ENCODE assay signal across 14 mouse cellular contexts in the genomic region with DNA sequence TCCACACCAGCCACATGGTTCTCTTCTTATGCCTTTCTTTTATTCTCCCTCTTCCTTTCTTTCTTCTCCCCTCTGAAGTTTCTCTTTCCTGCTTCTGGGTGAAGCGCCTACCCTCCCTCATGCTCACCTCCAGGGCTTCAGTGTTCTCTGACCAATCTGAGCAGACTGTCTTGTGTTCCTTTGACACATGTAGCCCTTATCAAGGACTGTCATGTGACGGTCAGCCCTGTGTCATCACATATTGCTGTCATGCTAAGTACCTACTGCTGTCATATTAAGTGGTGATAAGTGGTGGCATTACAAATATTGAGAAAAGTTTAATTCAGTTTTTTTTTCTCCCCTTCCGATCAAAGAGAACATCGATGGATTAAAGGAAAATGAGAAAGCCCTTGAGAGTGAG. TPM values are rescaled to one million over a fixed set of nuclear protein-coding genes. Genes with fewer than 3 reads are reported as not detected.
A peak's percentile ranks its signal among the peaks of the same experiment; 100 is the strongest.
DNase-seq lines count a peak whose midpoint lies in the region; ATAC-seq and TF ChIP-seq lines count a peak whose summit lies in the region.
"Had no signal": no experiment of that assay in that cellular context is flagged by ENCODE, and none has a peak within 500 bp of the region (broad histone marks: within the 10 kb centered on the region; RNA-seq: fewer than 3 reads in every experiment).

No protein-coding gene starts in this region.

- no peaks in the 10 kb centered on the region for H3K9me3 ChIP-seq in intestine, embryonic 14.5 days (ENCODE audit: control insufficient read depth, low read length)
- no peaks in the 10 kb centered on the region for H3K9me3 ChIP-seq in intestine, postnatal 0 days (ENCODE audit: control insufficient read depth)
- H3K9me3 ChIP-seq in hindbrain, postnatal 0 days (ENCODE audit: low read length), result no peaks in the 10 kb centered on the region
- H3K9me3 ChIP-seq: embryonic facial prominence, embryonic 15.5 days; hindbrain, embryonic 13.5 days had no signal

- H3K27me3 ChIP-seq in intestine, embryonic 14.5 days (replicated peaks; ENCODE audit: control insufficient read depth, insufficient read depth, low read length), result no peaks in the 10 kb centered on the region
- no peaks in the 10 kb centered on the region for H3K27me3 ChIP-seq in intestine, postnatal 0 days (replicated peaks; ENCODE audit: control insufficient read depth, insufficient read depth, low read length)
- no peaks in the 10 kb centered on the region for H3K27me3 ChIP-seq in thymus, adult 2 months (ENCODE audit: control insufficient read depth, insufficient read depth, low read length)
- no peaks in the 10 kb centered on the region for H3K27me3 ChIP-seq in hindbrain, postnatal 0 days (ENCODE audit: insufficient read depth, low read length)
- H3K27me3 ChIP-seq: embryonic facial prominence, embryonic 15.5 days; hindbrain, embryonic 13.5 days had no signal

- H3K36me3 ChIP-seq in intestine, embryonic 14.5 days (ENCODE audit: control insufficient read depth, insufficient read depth, low read length), result no peaks in the 10 kb centered on the region
- H3K36me3 ChIP-seq in intestine, postnatal 0 days (ENCODE audit: control insufficient read depth, insufficient read depth), result no peaks in the 10 kb centered on the region; the same call in 1 of the 2 replicates
- H3K36me3 ChIP-seq in thymus, adult 2 months (ENCODE audit: control insufficient read depth, insufficient read depth, low read length), result no peaks in the 10 kb centered on the region
- H3K36me3 ChIP-seq in hindbrain, postnatal 0 days (ENCODE audit: insufficient read depth, low read length), result no peaks in the 10 kb centered on the region
- H3K36me3 ChIP-seq: hindbrain, embryonic 13.5 days had no signal

- no peak overlapping the region for H3K9ac ChIP-seq in intestine, embryonic 14.5 days (ENCODE audit: low read length)
- H3K9ac ChIP-seq in intestine, postnatal 0 days (ENCODE audit: low read depth, low read length), result no peak overlapping the region
- H3K9ac ChIP-seq in hindbrain, postnatal 0 days (replicated peaks; ENCODE audit: low read length), result no peak overlapping the region
- H3K9ac ChIP-seq: embryonic facial prominence, embryonic 15.5 days; hindbrain, embryonic 13.5 days had no signal

- no peak overlapping the region for H3K4me3 ChIP-seq in intestine, embryonic 14.5 days (ENCODE audit: low read depth, low read length)
- H3K4me3 ChIP-seq in intestine, postnatal 0 days (ENCODE audit: low read depth, low read length), result no peak overlapping the region
- H3K4me3 ChIP-seq in thymus, adult 2 months (ENCODE audit: control insufficient read depth, insufficient read depth, low read length), result no peak overlapping the region
- H3K4me3 ChIP-seq in hindbrain, postnatal 0 days (ENCODE audit: low read length), result no peak overlapping the region
- H3K4me3 ChIP-seq: embryonic facial prominence, embryonic 15.5 days; hindbrain, embryonic 13.5 days had no signal

- 72% methylated on average over 4 of the region's 4 CpGs for WGBS in intestine, embryonic 14.5 days
- 61% methylated on average over 4 of the region's 4 CpGs for WGBS in intestine, postnatal 0 days
- WGBS in thymus, adult 2 months, result 71% methylated on average over 4 of the region's 4 CpGs
- WGBS in hindbrain, postnatal 0 days, result 83% methylated on average over 4 of the region's 4 CpGs

- TF ChIP-seq CTCF in intestine, postnatal 0 days (IDR thresholded peaks at IDR 0.05; ENCODE audit: low read depth), result no peak
- no peak for TF ChIP-seq CTCF in thymus, adult 2 months (IDR thresholded peaks at IDR 0.05; ENCODE audit: borderline replicate concordance, control insufficient read depth, extremely low read depth, insufficient read depth, low read length, poor library complexity)
- no peak for TF ChIP-seq CTCF in hindbrain, postnatal 0 days (IDR thresholded peaks at IDR 0.05; ENCODE audit: low read depth)

- H3K27ac ChIP-seq in intestine, embryonic 14.5 days (ENCODE audit: low read depth), result no peak overlapping the region
- H3K27ac ChIP-seq in intestine, postnatal 0 days (ENCODE audit: low read depth, low read length), result no peak overlapping the region
- H3K27ac ChIP-seq in thymus, adult 2 months (ENCODE audit: control insufficient read depth, insufficient read depth, low read length), result peak overlapping the region; percentile 9; the same call in 1 of the 2 replicates
- no peak overlapping the region for H3K27ac ChIP-seq in hindbrain, postnatal 0 days
- H3K27ac ChIP-seq: embryonic facial prominence, embryonic 15.5 days; hindbrain, embryonic 13.5 days had no signal

- TF ChIP-seq POLR2A in thymus, adult 2 months (IDR thresholded peaks at IDR 0.05; ENCODE audit: control insufficient read depth, extremely low read depth, insufficient read depth, low read length, poor library complexity), result no peak

- ATAC-seq in intestine, embryonic 14.5 days (replicated peaks; ENCODE audit: low FRiP score, low TSS enrichment, low read depth), result peak; percentile 59; the same call in 1 of the 2 replicates
- ATAC-seq in intestine, postnatal 0 days, result no peak
- ATAC-seq in hindbrain, postnatal 0 days, result no peak
- ATAC-seq: forebrain, embryonic 16.5 days had no signal

- peaks cover 24% of the 10 kb centered on the region for H3K4me1 ChIP-seq in intestine, embryonic 14.5 days (replicated peaks; ENCODE audit: control insufficient read depth, insufficient read depth, low read length)
- H3K4me1 ChIP-seq in intestine, postnatal 0 days (replicated peaks; ENCODE audit: control insufficient read depth, insufficient read depth, low read length), result 0 out of 2 replicates have a peak, but pooled peaks cover 14% of the 10 kb centered on the region
- H3K4me1 ChIP-seq in thymus, adult 2 months (replicated peaks; ENCODE audit: control insufficient read depth, insufficient read depth, low read length), result peaks cover 23% of the 10 kb centered on the region
- H3K4me1 ChIP-seq in hindbrain, postnatal 0 days (ENCODE audit: insufficient read depth, low read length), result no peaks in the 10 kb centered on the region

- no peak overlapping the region for H3K4me2 ChIP-seq in intestine, embryonic 14.5 days (ENCODE audit: low read length)
- H3K4me2 ChIP-seq in intestine, postnatal 0 days (replicated peaks; ENCODE audit: low read depth), result no peak overlapping the region
- no peak overlapping the region for H3K4me2 ChIP-seq in hindbrain, postnatal 0 days (ENCODE audit: low read depth, low read length)
- H3K4me2 ChIP-seq: embryonic facial prominence, embryonic 15.5 days; hindbrain, embryonic 13.5 days; midbrain, embryonic 11.5 days had no signal

- no peak for DNase-seq in intestine, embryonic 14.5 days (ENCODE audit: low spot score)
- no peak for DNase-seq in thymus, adult 2 months
- no peak for DNase-seq in thymus, postnatal 14 days
- DNase-seq in induced T-regulatory cell, adult 2 months (ENCODE audit: low read depth), result peak; percentile 45
- no peak for DNase-seq in hindbrain, postnatal 0 days (ENCODE audit: low spot score)
- no peak for DNase-seq in adrenal gland, postnatal 25 days
- DNase-seq: adrenal gland, adult 2 months; cerebellum, adult 8-10 months; lung, adult 2 months had no signal

RNA-seq across cellular contexts. Expression of a gene that starts 28.5 kb away (rescaled TPM):
- polyA plus RNA-seq in intestine, embryonic 14.5 days (2014; fragmentation: Nextera tagmentation; extraction: Ambion mirVana), result 12.1 and 12.3 TPM in 2 replicates
- 3.7 and 4.4 TPM in 2 replicates for polyA plus RNA-seq in intestine, postnatal 0 days (2015; fragmentation: Nextera tagmentation; extraction: Ambion mirVana)
- 22.8 TPM in 2 replicates for polyA plus RNA-seq in thymus, adult 2 months (2012; rRNA removed)
- 9.6 and 11.4 TPM in 2 replicates for total RNA-seq in hindbrain, postnatal 0 days (2014; rRNA removed)
- 3.6 and 4.3 TPM in 2 replicates for polyA plus RNA-seq in hindbrain, postnatal 0 days (2015; fragmentation: Nextera tagmentation; extraction: Ambion mirVana)
- 28.5 and 29.7 TPM in 2 replicates for total RNA-seq in adrenal gland, postnatal 25 days (2021)
